Mouse (Mus musculus) CH12.LX (cell line): ENCODE measurements around the gene Fgf12. TPM values are rescaled to one million over a fixed set of nuclear protein-coding genes. Genes with fewer than 3 reads are reported as not detected.

ENCODE experiments used
- DNase-seq: peaks from one replicate; pipeline ENCODE4 v3.0.0-alpha.2; 2013; ENCODE audit errors: extremely low read depth
- H3K27ac ChIP-seq: 2 replicates; pipeline ENCODE4 v1.5.1; 2012; ENCODE audit warnings: low read depth, mild to moderate bottlenecking, control low read depth, moderate library complexity; ENCODE audit not compliant: insufficient read depth
- H3K27me3 ChIP-seq: replicated peaks from 2 replicates; pipeline ENCODE3; 2012; ENCODE audit warnings: inconsistent platforms
- H3K36me3 ChIP-seq, 2 experiments: replicated peaks in 1 of 2; 2 replicates each; pipeline versions ENCODE3 to v1.6.1; 2012; ENCODE audit warnings: inconsistent platforms in 1 of 2, low read length in 1 of 2, mild to moderate bottlenecking in 1 of 2, mixed read lengths in 1 of 2, moderate library complexity in 1 of 2; ENCODE audit not compliant: control insufficient read depth in 1 of 2, insufficient read depth in 1 of 2
- H3K4me1 ChIP-seq, 2 experiments: 2 replicates each; pipeline ENCODE4 v1.6.1; 2012; ENCODE audit warnings: inconsistent platforms in 1 of 2, moderate library complexity in 1 of 2; ENCODE audit not compliant: insufficient read depth in 2 of 2, control insufficient read depth in 1 of 2
- H3K4me2 ChIP-seq: 2 replicates; pipeline ENCODE4 v1.6.1; 2012; ENCODE audit warnings: low read depth, mild to moderate bottlenecking, control low read depth; ENCODE audit not compliant: poor library complexity, insufficient read depth, severe bottlenecking
- H3K4me3 ChIP-seq, 3 experiments: fragments of 150-350 bp in 1 of 3; sonication (generic) in 1 of 3; replicated peaks in 1 of 3; 2 replicates each; pipeline versions ENCODE3 to v1.5.1; 2011 to 2012; ENCODE audit warnings: low read depth in 2 of 3, low read length in 2 of 3, mild to moderate bottlenecking in 2 of 3, moderate library complexity in 2 of 3, control low read depth in 1 of 3, improper control_type of control experiment in 1 of 3, inconsistent platforms in 1 of 3, mixed read lengths in 1 of 3; ENCODE audit not compliant: poor library complexity in 1 of 3
- H3K79me2 ChIP-seq: replicated peaks from 2 replicates; pipeline ENCODE4 v1.6.1; 2012; ENCODE audit warnings: mild to moderate bottlenecking, moderate library complexity; ENCODE audit not compliant: control insufficient read depth, poor library complexity, insufficient read depth, severe bottlenecking; ENCODE audit errors: extremely low read depth
- H3K9ac ChIP-seq: 2 replicates; pipeline ENCODE4 v1.6.1; 2012; ENCODE audit warnings: low read depth, mild to moderate bottlenecking, control low read depth, moderate library complexity; ENCODE audit not compliant: insufficient read depth
- H3K9me3 ChIP-seq: replicated peaks from 2 replicates; pipeline ENCODE3; 2012; ENCODE audit warnings: low read length, inconsistent platforms, mixed read lengths
- BHLHE40 ChIP-seq: IDR thresholded peaks from 2 replicates; pipeline ENCODE4 v1.6.1; 2011; ENCODE audit warnings: mild to moderate bottlenecking, low read depth, low read length, improper control_type of control experiment
- CHD1 ChIP-seq: IDR thresholded peaks from 2 replicates; pipeline ENCODE4 v1.6.1; 2012; ENCODE audit warnings: low read depth, low read length, improper control_type of control experiment, inconsistent platforms
- CTCF ChIP-seq, 2 experiments: IDR thresholded peaks in 1 of 2; conservative IDR thresholded peaks in 1 of 2; 2 replicates each; pipeline ENCODE4 v1.5.1; 2011 to 2012; ENCODE audit warnings: low read depth in 2 of 2, low read length in 2 of 2, improper control_type of control experiment in 1 of 2, inconsistent platforms in 1 of 2, mild to moderate bottlenecking in 1 of 2, moderate library complexity in 1 of 2
- ELF1 ChIP-seq: IDR thresholded peaks from 2 replicates; pipeline ENCODE4 v1.6.1; 2014; ENCODE audit warnings: low read depth, mild to moderate bottlenecking, inconsistent platforms, low read length, improper control_type of control experiment
- EP300 ChIP-seq: IDR thresholded peaks from 2 replicates; pipeline ENCODE4 v1.6.1; 2011; ENCODE audit warnings: low read length, improper control_type of control experiment
- GABPA ChIP-seq: IDR thresholded peaks from 2 replicates; pipeline ENCODE4 v1.6.1; 2012; ENCODE audit warnings: low read depth, low read length, improper control_type of control experiment, inconsistent platforms; ENCODE audit not compliant: insufficient replicate concordance
- JUND ChIP-seq: conservative IDR thresholded peaks from 2 replicates; pipeline ENCODE4 v1.6.1; 2011; ENCODE audit warnings: low read depth, low read length, improper control_type of control experiment
- KAT2A ChIP-seq: IDR thresholded peaks from 2 replicates; pipeline ENCODE4 v1.6.1; 2012; ENCODE audit warnings: low read length, improper control_type of control experiment, inconsistent platforms; ENCODE audit not compliant: insufficient replicate concordance
- MAFK ChIP-seq: IDR thresholded peaks from 2 replicates; pipeline ENCODE4 v1.6.1; 2011; ENCODE audit warnings: low read length, improper control_type of control experiment; ENCODE audit not compliant: insufficient replicate concordance
- MEF2A ChIP-seq: IDR thresholded peaks from 2 replicates; pipeline ENCODE4 v1.6.1; 2014; ENCODE audit warnings: low read depth, mild to moderate bottlenecking, inconsistent platforms, low read length, improper control_type of control experiment, borderline replicate concordance
- NRF1 ChIP-seq: IDR thresholded peaks from 2 replicates; pipeline ENCODE4 v1.6.1; 2014; ENCODE audit warnings: low read depth, mild to moderate bottlenecking, inconsistent platforms, low read length, improper control_type of control experiment, moderate library complexity
- PAX5 ChIP-seq: IDR thresholded peaks from 2 replicates; pipeline ENCODE4 v1.6.1; 2012; ENCODE audit warnings: low read length, inconsistent platforms, mixed read lengths
- POLR2A ChIP-seq: IDR thresholded peaks from 2 replicates; pipeline ENCODE4 v1.6.1; 2011; ENCODE audit warnings: low read depth, mild to moderate bottlenecking, improper control_type of control experiment, low read length
- POLR2AphosphoS2 ChIP-seq: IDR thresholded peaks from 2 replicates; pipeline ENCODE4 v1.6.1; 2011; ENCODE audit warnings: low read depth, low read length, improper control_type of control experiment
- RCOR1 ChIP-seq: conservative IDR thresholded peaks from 2 replicates; pipeline ENCODE4 v1.6.1; 2012; ENCODE audit warnings: low read depth, mild to moderate bottlenecking, inconsistent platforms, low read length, improper control_type of control experiment
- SIN3A ChIP-seq: IDR thresholded peaks from 2 replicates; pipeline ENCODE4 v1.6.1; 2012; ENCODE audit warnings: low read length, improper control_type of control experiment, inconsistent platforms
- SMC3 ChIP-seq: IDR thresholded peaks from 2 replicates; pipeline ENCODE4 v1.6.1; 2011; ENCODE audit warnings: low read depth, low read length, improper control_type of control experiment
- TBP ChIP-seq: conservative IDR thresholded peaks from 2 replicates; pipeline ENCODE4 v1.6.1; 2011; ENCODE audit warnings: low read depth, low read length, improper control_type of control experiment
- TCF12 ChIP-seq: IDR thresholded peaks from 2 replicates; pipeline ENCODE4 v1.6.1; 2014; ENCODE audit warnings: low read depth, mild to moderate bottlenecking, inconsistent platforms, low read length, improper control_type of control experiment
- UBTF ChIP-seq: IDR thresholded peaks from 2 replicates; pipeline ENCODE4 v1.6.1; 2012; ENCODE audit warnings: low read depth, mild to moderate bottlenecking, inconsistent platforms, low read length, improper control_type of control experiment, moderate library complexity
- USF1 ChIP-seq: IDR thresholded peaks from 2 replicates; pipeline ENCODE4 v1.6.1; 2014; ENCODE audit warnings: low read depth, mild to moderate bottlenecking, inconsistent platforms, low read length, improper control_type of control experiment
- ZKSCAN1 ChIP-seq: IDR thresholded peaks from 2 replicates; pipeline ENCODE4 v1.6.1; 2012; ENCODE audit warnings: low read depth, inconsistent platforms, low read length, improper control_type of control experiment, borderline replicate concordance
- ZMIZ1 ChIP-seq: IDR thresholded peaks from 2 replicates; pipeline ENCODE4 v1.6.1; 2012; ENCODE audit warnings: low read depth, mild to moderate bottlenecking, inconsistent platforms, low read length, improper control_type of control experiment
- ZNF384 ChIP-seq: IDR thresholded peaks from 2 replicates; pipeline ENCODE4 v1.6.1; 2012; ENCODE audit warnings: low read depth, low read length, improper control_type of control experiment, inconsistent platforms
- dilution Hi-C: fragments of 300-500 bp; cut with MboI; formaldehyde crosslinking; loops from 2 replicates; pipeline ENCODE4 v1.14.3; 2020; ENCODE audit warnings: low sequenced_read_pairs; ENCODE audit not compliant: extremely low pct_unique_long_range_greater_than_20kb, extremely low pct_ligation_motif_present
- in situ Hi-C: fragments of 300-500 bp; cut with MboI; formaldehyde crosslinking; loops from 3 replicates; pipeline ENCODE4 v1.14.3; 2019; ENCODE audit warnings: low sequenced_read_pairs, low pct_ligation_motif_present, low pct_unique_long_range_greater_than_20kb, mixed read lengths
- polyA plus RNA-seq: library from polyadenylated mRNA; unstranded; fragments of >175 nt; gene quantifications from 2 replicates; pipeline ENCODE4 v1.2.1, GENCODE M21; 2012; ENCODE audit warnings: low read depth; ENCODE audit not compliant: insufficient read length
- total RNA-seq, 2 experiments: library from RNA; depleted of rRNA; stranded (reverse); fragments of 300-350 nt in 1 of 2; fragments of >200 nt in 1 of 2; gene quantifications; 2 replicates each; pipeline ENCODE4 v1.2.3; 2012 to 2014

Gene Fgf12
- total and polyA plus RNA-seq, 3 experiments: not detected

DNA sequence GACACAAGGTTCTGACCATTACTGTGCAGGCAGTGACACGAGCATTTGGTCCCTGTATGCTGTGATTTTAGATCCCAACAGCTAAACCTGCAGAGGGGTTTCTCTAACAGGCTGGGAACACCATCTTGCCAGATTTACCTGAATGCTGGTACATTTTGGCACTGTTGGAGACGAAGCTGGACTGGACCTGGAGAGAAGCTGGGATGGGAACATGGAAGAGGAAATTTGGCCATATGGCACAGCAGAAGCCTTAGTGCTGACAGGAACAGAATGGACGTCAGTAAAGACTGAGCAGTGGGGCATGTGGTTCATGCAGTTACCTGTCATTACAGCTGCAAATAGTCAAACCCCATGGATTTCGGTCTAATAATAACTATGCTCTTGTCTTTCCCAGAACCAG lies 151.1 kb downstream of the Fgf12 start:
- dilution Hi-C loops: no loop called here

DNA sequence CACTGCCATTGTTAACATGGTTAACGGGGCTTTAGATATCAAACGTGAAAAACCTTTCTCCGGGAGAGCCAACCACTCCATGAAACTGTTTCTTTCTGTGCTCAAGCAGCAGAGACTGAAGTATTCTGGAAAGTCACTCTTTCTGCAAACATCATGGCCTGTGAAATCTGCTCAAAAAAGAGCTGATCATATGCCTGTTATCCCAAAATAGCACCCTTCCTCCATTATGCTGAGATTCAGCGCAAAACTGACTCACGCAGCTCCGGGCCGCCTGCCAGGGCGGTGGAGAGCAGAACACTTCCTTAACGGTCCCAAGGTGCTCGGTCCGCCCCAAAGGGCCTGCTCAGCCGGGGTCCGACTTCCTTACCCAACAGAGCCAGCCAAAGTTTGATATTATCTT lies 156.8 kb downstream of the Fgf12 start:
- Histone ChIP-seq H3K4me2 (no peak overlapping the region), H3K9me3 (no peaks in the 10 kb centered on the region), H3K27me3 (no peaks in the 10 kb centered on the region), H3K36me3 (no peaks in the 10 kb centered on the region), H3K4me1 (peaks cover 0 to 2% of the 10 kb centered on the region in 2 experiments; a peak in 1 of 4 replicates)
- dilution Hi-C loops: no loop called here
- TF ChIP-seq ZNF384 (no peak), EP300 (no peak), UBTF (no peak), SMC3 (no peak), GABPA (no peak), TBP (no peak), JUND (no peak)
- TF ChIP-seq, all 38 proteins: peak for 0
- H3K27ac ChIP-seq: no peak overlapping the region
- no peak overlapping the region for H3K9ac ChIP-seq
- H3K4me3 ChIP-seq: no peak overlapping the region
- in situ Hi-C loops: loop anchor here (25.0 kb wide), 2 partner anchors 866 to 966 kb away; no protein-coding TSS in a partner anchor
- no peak for DNase-seq
- H3K79me2 ChIP-seq: no peaks in the 10 kb centered on the region

More for the DNA sequence above, 151.1 kb downstream of the Fgf12 start:
- TF ChIP-seq MEF2A: no peak
- TF ChIP-seq NRF1: no peak
- TF ChIP-seq POLR2A: no peak
- TF ChIP-seq KAT2A: no peak
- Histone ChIP-seq H3K4me2 (no peak overlapping the region), H3K36me3 (no peaks in the 10 kb centered on the region), H3K9ac (no peak overlapping the region), H3K79me2 (no peaks in the 10 kb centered on the region), H3K9me3 (peaks cover 2% of the 10 kb centered on the region), H3K4me1 (no peaks in the 10 kb centered on the region), H3K27ac (no peak overlapping the region), H3K27me3 (no peaks in the 10 kb centered on the region), H3K4me3 (no peak overlapping the region)
- in situ Hi-C loops: no loop called here
- no peak for DNase-seq

DNA sequence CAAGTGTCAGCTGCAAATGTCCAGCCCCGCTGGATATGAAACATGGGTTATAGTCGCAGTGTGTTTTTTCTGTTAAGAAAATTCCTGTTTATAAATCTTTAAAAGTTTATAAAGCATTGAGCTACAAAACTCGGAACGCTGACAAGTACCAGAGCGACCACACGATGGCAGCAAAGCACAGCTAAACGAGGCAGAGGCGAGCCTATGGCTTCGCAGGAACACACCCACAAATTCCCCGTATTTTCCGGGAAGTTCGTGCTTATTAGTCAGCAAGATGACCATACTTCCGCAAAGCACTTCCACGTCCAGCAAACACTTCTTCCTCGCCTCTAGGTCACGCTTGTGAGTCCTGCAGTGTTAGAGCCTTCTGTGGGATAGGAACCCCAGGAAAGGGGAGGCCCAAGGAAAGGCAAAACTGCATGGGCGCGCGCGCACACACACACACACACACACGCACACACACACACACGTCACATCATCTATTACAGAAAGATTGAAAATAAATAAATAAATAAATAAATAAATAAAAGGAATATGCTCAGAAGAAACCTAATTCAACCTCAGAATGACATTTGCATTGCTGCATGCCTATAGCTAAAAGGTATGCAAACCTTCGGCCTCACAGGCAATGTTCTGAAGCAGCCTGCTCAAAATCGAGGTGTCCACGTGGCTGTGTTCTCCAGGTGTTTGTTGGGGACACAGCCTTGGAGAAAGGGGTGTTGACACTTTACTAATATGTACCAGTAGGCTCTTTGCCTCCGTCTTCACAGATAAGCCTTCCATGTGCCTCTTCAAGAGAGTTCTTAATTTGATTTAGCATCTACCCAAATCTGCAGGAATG lies 159.6 kb downstream of the Fgf12 start:
- H3K4me1 ChIP-seq: peaks cover 0 to 2% of the 10 kb centered on the region in 2 experiments; a peak in 1 of 4 replicates
- H3K4me2 ChIP-seq: no peak overlapping the region
- no peaks in the 10 kb centered on the region for H3K36me3 ChIP-seq
- H3K9me3 ChIP-seq: no peaks in the 10 kb centered on the region
- no peak overlapping the region for H3K9ac ChIP-seq
- no peak overlapping the region for H3K27ac ChIP-seq
- in situ Hi-C loops: loop anchor here (25.0 kb wide), 2 partner anchors 869 to 969 kb away; no protein-coding TSS in a partner anchor
- peak; percentile 75 for DNase-seq
- no peak overlapping the region for H3K4me3 ChIP-seq
- H3K27me3 ChIP-seq: peaks cover 2% of the 10 kb centered on the region
- H3K79me2 ChIP-seq: no peaks in the 10 kb centered on the region
- dilution Hi-C loops: no loop called here
- TF ChIP-seq KAT2A (no peak), CTCF (conservative IDR thresholded peaks at IDR 0.05 in 1 of 2, IDR thresholded peaks at IDR 0.05 in 1 of 2; ENCODE audit: low read depth in 2 of 2, low read length in 2 of 2) (peak; percentile 50 to 66; a peak in 3 of 4 replicates), BHLHE40 (no peak), SIN3A (no peak), PAX5 (no peak), POLR2A (no peak), SMC3 (peak; percentile 60), ELF1 (no peak), TCF12 (no peak), ZMIZ1 (no peak), POLR2AphosphoS2 (no peak), MEF2A (no peak), MAFK (no peak), ZKSCAN1 (no peak), CHD1 (no peak), UBTF (no peak), RCOR1 (no peak), USF1 (no peak)
